Mouse (Mus musculus) lung, postnatal 0 days (tissue): ENCODE measurements around the gene Map3k7cl.

Source experiments
- CTCF ChIP-seq: IDR thresholded peaks from 2 replicates; pipeline ENCODE4 v1.5.1; 2016; ENCODE audit warnings: antibody characterized with exemption, mild to moderate bottlenecking
- EP300 ChIP-seq: IDR thresholded peaks from 2 replicates; pipeline ENCODE4 v1.6.1; 2016; ENCODE audit warnings: antibody characterized with exemption, mild to moderate bottlenecking, control low read depth

- TF ChIP-seq CTCF (no peak), EP300 (no peak)
Observed at GRCm38 (mm10) chr16:87527553-87528249, 25.4 kb upstream of the Map3k7cl start.
